Mouse (Mus musculus) intestine, embryonic 15.5 days (tissue): Measurements from ENCODE around the gene Olfr458. TPM values are rescaled to one million over a fixed set of nuclear protein-coding genes. Genes with fewer than 3 reads are reported as not detected.

ENCODE experiments used
- ATAC-seq: fragments of 200-750 bp; cut with Nextera tagmentation; 2 replicates; pipeline ENCODE4 v1.8.0; 2017; ENCODE audit warnings: moderate TSS enrichment, moderate library complexity
- H3K27ac ChIP-seq: fragments of 300-500 bp; sonication (generic); 2 replicates; pipeline ENCODE4 v1.5.1; 2015; ENCODE audit warnings: mild to moderate bottlenecking, inconsistent platforms
- H3K27me3 ChIP-seq: fragments of 300-500 bp; sonication (generic); replicated peaks from 2 replicates; pipeline ENCODE4 v1.6.1; 2015; ENCODE audit warnings: inconsistent platforms
- H3K36me3 ChIP-seq: fragments of 300-500 bp; sonication (generic); 2 replicates; pipeline ENCODE4 v1.6.1; 2015; ENCODE audit warnings: inconsistent platforms
- H3K4me1 ChIP-seq: fragments of 300-500 bp; sonication (generic); replicated peaks from 2 replicates; pipeline ENCODE4 v1.6.1; 2015; ENCODE audit warnings: inconsistent platforms
- H3K4me2 ChIP-seq: fragments of 300-500 bp; sonication (generic); replicated peaks from 2 replicates; pipeline ENCODE4 v1.6.1; 2015; ENCODE audit warnings: mild to moderate bottlenecking, inconsistent platforms
- H3K4me3 ChIP-seq: fragments of 300-500 bp; sonication (generic); replicated peaks from 2 replicates; pipeline ENCODE4 v1.5.1; 2015; ENCODE audit warnings: inconsistent platforms
- H3K9ac ChIP-seq: fragments of 300-500 bp; sonication (generic); 2 replicates; pipeline ENCODE4 v1.6.1; 2015; ENCODE audit warnings: inconsistent platforms
- H3K9me3 ChIP-seq: fragments of 300-500 bp; sonication (generic); 2 replicates; pipeline ENCODE4 v1.6.1; 2016; ENCODE audit warnings: inconsistent platforms
- WGBS: fragments of 180-500 bp; shearing (Covaris S2); methylation state at CpG from one replicate; pipeline ENCODE4 v1.1.7; 2015; 5-methylcytosine and 5-hydroxymethylcytosine counted together
- polyA plus RNA-seq: library from polyadenylated mRNA; unstranded; fragments of >200 nt; fragmentation: Nextera tagmentation; extraction: Ambion mirVana; gene quantifications from 2 replicates; pipeline ENCODE4 v1.2.1, GENCODE M21; 2015

Gene Olfr458
- polyA plus RNA-seq, 1 experiment from 2014 or later: not detected

- no peaks in the 10 kb centered on the region for H3K9me3 ChIP-seq
- no peak within 1 kb of the TSS for H3K27ac ChIP-seq
Observed at GRCm38 (mm10) chr6:42434446-42434845, 30.6 kb downstream of the Olfr458 start, which contains the start of gene Tas2r126. Gene Tas2r126 (plus strand): TSS chr6:42434535.

GRCm38 (mm10) chr6:42433554-42433953 is 31.4 kb downstream of the Olfr458 start:
- Histone ChIP-seq H3K9me3 (no peaks in the 10 kb centered on the region), H3K27me3 (no peaks in the 10 kb centered on the region), H3K4me1 (no peaks in the 10 kb centered on the region), H3K4me3 (no peak overlapping the region), H3K27ac (no peak overlapping the region), H3K4me2 (no peak overlapping the region), H3K9ac (no peak overlapping the region), H3K36me3 (no peaks in the 10 kb centered on the region)
- 66% methylated on average over 2 of the region's 2 CpGs for WGBS
- ATAC-seq: no peak

More at GRCm38 (mm10) chr6:42434446-42434845, 30.6 kb downstream of the Olfr458 start, which contains the start of gene Tas2r126:
- no peak within 1 kb of the TSS for H3K9ac ChIP-seq
- WGBS: 74% methylated on average over 6 of the region's 6 CpGs
- no peak for ATAC-seq
- no peak within 1 kb of the TSS for H3K4me2 ChIP-seq
- no peaks in the 10 kb centered on the region for H3K27me3 ChIP-seq
- H3K36me3 ChIP-seq: no peaks in the 10 kb centered on the region
- no peaks in the 10 kb centered on the region for H3K4me1 ChIP-seq
- no peak within 1 kb of the TSS for H3K4me3 ChIP-seq

- Histone ChIP-seq H3K27me3 (no peaks in the 10 kb centered on the region), H3K4me2 (no peak overlapping the region), H3K4me1 (no peaks in the 10 kb centered on the region), H3K9ac (no peak overlapping the region), H3K4me3 (no peak overlapping the region), H3K36me3 (no peaks in the 10 kb centered on the region), H3K27ac (no peak overlapping the region), H3K9me3 (no peaks in the 10 kb centered on the region)
- no peak for ATAC-seq
- WGBS: 87% methylated on average over 4 of the region's 4 CpGs
Observed at GRCm38 (mm10) chr6:42426337-42426736, 38.7 kb downstream of the Olfr458 start.

GRCm38 (mm10) chr6:42424472-42424871 is 40.5 kb downstream of the Olfr458 start:
- no peak for ATAC-seq
- WGBS: 91% methylated on average over 3 of the region's 3 CpGs

GRCm38 (mm10) chr6:42421439-42421838 is 43.6 kb downstream of the Olfr458 start:
- ATAC-seq: no peak
- no peaks in the 10 kb centered on the region for H3K9me3 ChIP-seq
- H3K27me3 ChIP-seq: no peaks in the 10 kb centered on the region
- no peak overlapping the region for H3K27ac ChIP-seq
- H3K4me3 ChIP-seq: no peak overlapping the region
- no peak overlapping the region for H3K4me2 ChIP-seq
- 81% methylated on average over 2 of the region's 2 CpGs for WGBS
- no peaks in the 10 kb centered on the region for H3K36me3 ChIP-seq
- no peaks in the 10 kb centered on the region for H3K4me1 ChIP-seq
- H3K9ac ChIP-seq: no peak overlapping the region

More at GRCm38 (mm10) chr6:42424472-42424871, 40.5 kb downstream of the Olfr458 start:
- Histone ChIP-seq H3K9me3 (no peaks in the 10 kb centered on the region), H3K36me3 (no peaks in the 10 kb centered on the region), H3K4me2 (no peak overlapping the region), H3K9ac (no peak overlapping the region), H3K4me1 (no peaks in the 10 kb centered on the region), H3K27ac (no peak overlapping the region), H3K27me3 (no peaks in the 10 kb centered on the region), H3K4me3 (no peak overlapping the region)

GRCm38 (mm10) chr6:42419443-42419842 is 45.6 kb downstream of the Olfr458 start:
- Histone ChIP-seq H3K4me1 (no peaks in the 10 kb centered on the region), H3K27me3 (no peaks in the 10 kb centered on the region), H3K4me2 (no peak overlapping the region), H3K9ac (no peak overlapping the region), H3K36me3 (no peaks in the 10 kb centered on the region), H3K4me3 (no peak overlapping the region), H3K27ac (no peak overlapping the region), H3K9me3 (no peaks in the 10 kb centered on the region)
- 89% methylated on average over 2 of the region's 2 CpGs for WGBS
- no peak for ATAC-seq

Other genes starting within 250 kb of the Olfr458 start
- gene Tas2r144, start 249.9 kb downstream of the Olfr458 start, polyA plus RNA-seq: not detected in 2 replicates
- gene Gstk1, start 219.3 kb downstream of the Olfr458 start, polyA plus RNA-seq: 24.0 and 26.5 TPM in 2 replicates
- gene Tmem139, start 203.2 kb downstream of the Olfr458 start, polyA plus RNA-seq: 9.9 and 11.8 TPM in 2 replicates
- gene Casp2, start 200.2 kb downstream of the Olfr458 start, polyA plus RNA-seq: 42.2 and 44.9 TPM in 2 replicates
- gene Clcn1, start 178.5 kb downstream of the Olfr458 start, polyA plus RNA-seq: 0.13 and 0.20 TPM in 2 replicates
- 0.20 and 0.25 TPM in 2 replicates for gene Fam131b, start 140.6 kb downstream of the Olfr458 start, polyA plus RNA-seq
- 82.7 and 83.4 TPM in 2 replicates for gene Zyx, start 115.6 kb downstream of the Olfr458 start, polyA plus RNA-seq
- 7.6 TPM in 2 replicates for gene Epha1, start 91.9 kb downstream of the Olfr458 start, polyA plus RNA-seq
- gene Tas2r143, start 65.0 kb downstream of the Olfr458 start, polyA plus RNA-seq: not detected in 2 replicates
- not detected in 2 replicates for gene Tas2r135, start 59.8 kb downstream of the Olfr458 start, polyA plus RNA-seq
- gene Tas2r126, start 30.7 kb downstream of the Olfr458 start, polyA plus RNA-seq: not detected in 2 replicates
- not detected in 2 replicates for gene Olfr457, start 11.1 kb upstream of the Olfr458 start, polyA plus RNA-seq
- not detected in 2 replicates for gene Olfr456, start 22.0 kb upstream of the Olfr458 start, polyA plus RNA-seq
- not detected in 2 replicates for gene Olfr455, start 82.4 kb upstream of the Olfr458 start, polyA plus RNA-seq
- gene Tcaf3, start 132.5 kb upstream of the Olfr458 start, polyA plus RNA-seq: not detected in 2 replicates
- 6.0 and 6.4 TPM in 2 replicates for gene Tcaf2, start 180.1 kb upstream of the Olfr458 start, polyA plus RNA-seq
- 55.7 and 57.7 TPM in 2 replicates for gene Tcaf1, start 244.9 kb upstream of the Olfr458 start, polyA plus RNA-seq